Mouse (Mus musculus): Measurements from ENCODE around the gene Zfp512. TPM values are rescaled to one million over a fixed set of nuclear protein-coding genes. Genes with fewer than 3 reads are reported as not detected.
"Not testable (repeated sequence)": the region's sequence is repeated elsewhere in the genome, so short reads cannot be mapped to it uniquely, and the experiment has no call there.

Gene Zfp512
- polyA plus RNA-seq (2021) = 15.8 TPM

DNA sequence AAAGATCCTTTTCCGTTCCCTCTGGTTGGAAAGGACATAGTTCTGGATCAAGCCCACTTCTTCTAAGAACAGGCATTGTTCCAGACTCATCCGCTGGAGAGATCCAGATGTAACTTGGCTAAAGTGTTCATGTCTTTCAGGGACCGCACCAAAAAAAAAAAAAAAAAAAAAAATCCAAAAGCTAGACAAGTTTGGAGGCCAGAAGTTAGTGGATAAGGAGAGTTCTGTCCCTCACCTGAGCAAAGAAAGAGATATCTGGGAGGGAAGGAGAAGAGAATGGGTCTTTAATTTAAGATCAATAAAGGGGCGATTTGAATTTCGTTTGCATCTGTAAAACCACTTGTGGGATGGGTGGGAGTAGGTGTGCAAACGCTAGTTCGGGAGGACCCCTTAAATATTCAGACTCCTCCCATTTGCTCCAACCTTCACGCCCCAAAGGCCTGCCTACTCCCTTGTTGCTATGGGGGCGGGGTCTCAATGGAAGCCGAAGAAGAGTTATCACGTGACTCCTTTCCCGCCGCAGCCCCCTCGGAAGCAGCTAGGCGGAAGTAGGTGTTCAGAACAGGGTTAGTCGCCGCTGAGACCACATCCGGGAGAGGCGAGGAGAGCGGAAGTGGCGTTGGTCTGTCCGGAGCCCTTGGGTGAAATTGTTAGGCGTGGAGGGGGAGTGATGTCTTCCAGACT lies at the start of gene Zfp512:
TSS of gene Zfp512 (plus strand) at position 554 of the 684 bp plus-strand sequence.
- in situ Hi-C loops (cut with MboI; ENCODE audit: low pct_unique_long_range_greater_than_20kb) = no loop called here
- H3K27me3 ChIP-seq = peaks cover 5% of the 10 kb centered on the region
- DNase-seq (ENCODE audit: low read depth, low spot score) (peak; percentile 43), ATAC-seq (peak; percentile 74)
- POLR2A ChIA-PET = interaction anchor here (0.6 to 0.7 kb wide), 4 partner anchors 16 to 1639 kb away, joined by 3 to 7 read pairs (median 4); no protein-coding TSS in a partner anchor
- TF ChIP-seq CTCF (IDR thresholded peaks at IDR 0.05) = no peak
- CTCF ChIA-PET = interaction anchor here (2.5 kb wide), 1 partner anchor 18 kb away, joined by 11 read pairs; no protein-coding TSS in a partner anchor

DNA sequence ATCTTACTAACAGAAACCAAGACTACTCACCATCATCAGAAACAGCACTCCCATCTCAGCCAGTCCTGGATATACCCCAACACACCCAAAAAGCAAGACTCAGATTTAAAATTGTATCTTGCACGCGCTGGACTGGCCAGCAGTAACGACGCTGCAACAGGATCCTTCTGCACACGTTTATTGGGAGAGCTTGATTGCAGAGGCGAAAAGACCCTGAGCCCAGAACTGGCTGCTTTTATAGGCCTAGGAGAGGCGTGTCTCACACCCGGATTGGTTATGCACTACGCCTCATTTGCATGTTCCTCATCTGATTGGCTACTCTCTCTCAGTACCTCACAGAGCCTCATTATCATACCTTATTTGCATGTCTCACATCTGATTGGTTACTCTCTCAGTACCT lies 17.5 kb upstream of the Zfp512 start:
- DNase-seq (ENCODE audit: low read depth, low spot score); CTCF ChIA-PET; H3K27me3 ChIP-seq; in situ Hi-C loops (cut with MboI; ENCODE audit: low pct_unique_long_range_greater_than_20kb); ATAC-seq; POLR2A ChIA-PET: not testable (repeated sequence)

DNA sequence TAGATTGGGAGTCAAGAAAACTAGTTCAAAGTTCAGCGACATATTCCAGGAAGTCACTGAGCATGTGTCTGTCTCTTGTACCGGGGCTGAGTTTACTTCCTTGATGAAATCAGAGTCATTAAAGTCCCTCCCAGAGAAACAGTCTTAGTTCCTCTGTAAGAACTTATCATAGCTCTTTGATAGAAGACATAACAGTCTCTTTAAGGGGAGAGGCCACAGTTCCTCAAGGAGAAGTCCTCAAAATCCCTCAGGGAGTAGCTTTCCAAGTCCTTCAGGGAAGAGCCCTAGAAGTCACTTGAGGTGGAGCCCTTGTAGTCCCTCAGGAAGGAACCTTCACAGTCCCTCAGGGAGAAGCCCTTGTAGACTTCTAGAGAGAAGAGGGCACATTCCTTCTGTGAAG lies 895 bp upstream of the Zfp512 start:
- ATAC-seq = no peak
- CTCF ChIA-PET = no interaction called here
- H3K27me3 ChIP-seq = peaks cover 5% of the 10 kb centered on the region
- POLR2A ChIA-PET = no interaction called here
- no peak for DNase-seq (ENCODE audit: low read depth, low spot score)
- in situ Hi-C loops (cut with MboI; ENCODE audit: low pct_unique_long_range_greater_than_20kb) = no loop called here
- no peak for TF ChIP-seq CTCF (IDR thresholded peaks at IDR 0.05)

DNA sequence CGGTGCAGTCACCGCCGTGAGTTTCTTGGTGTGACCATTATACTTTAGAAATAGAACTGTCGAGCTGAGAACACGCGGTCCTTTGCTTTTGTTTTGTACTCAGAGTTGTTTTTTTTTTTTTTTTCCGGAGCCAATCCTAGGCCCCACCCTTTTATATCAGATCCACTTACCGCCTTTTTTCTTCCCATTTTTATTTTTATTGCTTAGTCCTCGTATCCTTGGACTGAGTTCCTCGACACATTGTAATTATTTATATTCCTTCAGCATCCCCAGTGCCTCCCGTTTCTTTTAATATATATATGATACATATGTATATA lies 289 bp downstream of the Zfp512 start:
- in situ Hi-C loops (cut with MboI; ENCODE audit: low pct_unique_long_range_greater_than_20kb) = no loop called here
- ATAC-seq (no peak), DNase-seq (ENCODE audit: low read depth, low spot score) (no peak)
- POLR2A ChIA-PET = interaction anchor here (0.7 kb wide), 1 partner anchor 1639 kb away, joined by 7 read pairs; no protein-coding TSS in a partner anchor
- CTCF ChIA-PET = interaction anchor here (2.5 kb wide), 1 partner anchor 18 kb away, joined by 11 read pairs; no protein-coding TSS in a partner anchor
- no peak for TF ChIP-seq CTCF (IDR thresholded peaks at IDR 0.05)
- peaks cover 5% of the 10 kb centered on the region for H3K27me3 ChIP-seq

DNA sequence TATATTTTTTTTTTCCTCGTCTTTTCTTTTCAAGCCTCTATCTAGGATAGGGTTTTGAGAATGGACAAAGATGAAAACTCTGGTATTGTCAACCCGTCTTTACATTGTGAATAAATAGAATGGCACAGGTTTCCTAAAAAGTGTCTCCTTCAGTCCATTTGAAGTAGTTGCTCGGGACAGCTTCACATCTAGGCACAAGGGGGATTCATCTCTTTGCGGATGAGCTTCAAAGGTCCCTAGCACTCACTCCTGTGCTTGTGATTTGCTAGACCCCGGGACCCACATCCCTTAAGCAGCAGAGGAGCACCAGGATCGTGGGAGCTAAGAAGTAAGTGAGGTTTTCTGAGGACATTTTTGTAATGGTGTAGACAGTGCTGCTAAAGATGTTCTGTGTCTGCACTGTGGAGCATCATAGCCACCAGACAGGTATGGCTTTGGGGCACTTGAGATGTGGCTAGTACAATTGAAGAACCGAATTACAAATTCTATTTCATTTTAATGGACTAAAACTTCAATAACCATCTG lies 717 bp downstream of the Zfp512 start:
- ChIA-PET POLR2A (no interaction called here), CTCF (interaction anchor here (2.5 kb wide), 1 partner anchor 17 kb away, joined by 11 read pairs; no protein-coding TSS in a partner anchor)
- ATAC-seq = no peak
- in situ Hi-C loops (cut with MboI; ENCODE audit: low pct_unique_long_range_greater_than_20kb) = no loop called here
- no peak for DNase-seq (ENCODE audit: low read depth, low spot score)
- TF ChIP-seq CTCF (IDR thresholded peaks at IDR 0.05) = no peak
- H3K27me3 ChIP-seq = peaks cover 5% of the 10 kb centered on the region

DNA sequence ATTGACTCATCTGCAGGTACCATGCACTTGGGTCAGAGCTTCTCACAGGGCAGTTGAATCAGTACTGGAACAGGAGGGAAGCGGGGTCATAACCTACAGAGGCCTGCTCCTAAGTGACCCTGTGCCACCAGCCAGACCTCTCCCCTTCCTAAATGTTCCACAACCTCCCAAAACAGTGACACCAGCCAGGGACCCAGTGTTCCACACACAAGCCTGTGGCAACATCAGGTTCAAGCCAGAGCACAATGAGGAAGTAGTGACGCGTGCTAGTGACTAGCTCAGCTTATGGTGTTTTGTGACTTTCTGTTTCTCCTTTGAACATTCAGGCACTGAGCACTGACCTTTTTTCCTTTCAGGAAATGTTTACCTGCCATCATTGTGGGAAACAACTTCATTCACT lies 15.6 kb downstream of the Zfp512 start:
- ChIA-PET CTCF (interaction anchor here (7.0 kb wide), 1 partner anchor 12 kb away, joined by 39 read pairs; no protein-coding TSS in a partner anchor), POLR2A (interaction anchor here (0.6 to 1.1 kb wide), 2 partner anchors 16 to 308 kb away, joined by 3 to 4 read pairs; partner anchors contain the start of gene Zfp512)
- no peak for TF ChIP-seq CTCF (IDR thresholded peaks at IDR 0.05)
- no peaks in the 10 kb centered on the region for H3K27me3 ChIP-seq
- DNase-seq (ENCODE audit: low read depth, low spot score) (no peak), ATAC-seq (no peak)
- in situ Hi-C loops (cut with MboI; ENCODE audit: low pct_unique_long_range_greater_than_20kb) = no loop called here

DNA sequence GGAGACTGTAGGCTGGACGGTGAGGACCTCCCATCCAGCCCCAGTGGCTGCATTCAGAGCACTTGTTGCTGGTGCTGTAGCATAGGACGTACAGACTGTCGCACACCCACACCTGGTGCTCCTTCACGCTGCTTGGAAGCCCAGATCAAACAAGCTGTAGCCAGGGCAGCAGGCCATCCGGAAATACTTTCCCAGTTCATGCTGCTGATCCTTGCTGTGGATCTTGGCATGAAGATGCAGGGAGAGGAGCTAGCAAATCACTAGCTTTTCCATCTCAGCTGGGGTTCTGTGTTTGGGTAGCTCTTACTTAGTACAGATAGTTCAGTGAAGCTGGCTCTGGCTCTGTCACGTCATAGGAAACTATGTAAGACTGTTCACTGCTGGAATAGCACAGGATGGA lies 17.5 kb downstream of the Zfp512 start:
- no peak for TF ChIP-seq CTCF (IDR thresholded peaks at IDR 0.05)
- in situ Hi-C loops (cut with MboI; ENCODE audit: low pct_unique_long_range_greater_than_20kb) = no loop called here
- ChIA-PET CTCF (interaction anchor here (3.2 to 7.0 kb wide), 2 partner anchors 10 to 16 kb away, joined by 11 to 39 read pairs; partner anchors contain the start of gene Zfp512), POLR2A (interaction anchor here (0.6 kb wide), 1 partner anchor 1048 kb away, joined by 4 read pairs; no protein-coding TSS in a partner anchor)
- ATAC-seq = no peak
- DNase-seq (ENCODE audit: low read depth, low spot score) = no peak
- no peaks in the 10 kb centered on the region for H3K27me3 ChIP-seq

DNA sequence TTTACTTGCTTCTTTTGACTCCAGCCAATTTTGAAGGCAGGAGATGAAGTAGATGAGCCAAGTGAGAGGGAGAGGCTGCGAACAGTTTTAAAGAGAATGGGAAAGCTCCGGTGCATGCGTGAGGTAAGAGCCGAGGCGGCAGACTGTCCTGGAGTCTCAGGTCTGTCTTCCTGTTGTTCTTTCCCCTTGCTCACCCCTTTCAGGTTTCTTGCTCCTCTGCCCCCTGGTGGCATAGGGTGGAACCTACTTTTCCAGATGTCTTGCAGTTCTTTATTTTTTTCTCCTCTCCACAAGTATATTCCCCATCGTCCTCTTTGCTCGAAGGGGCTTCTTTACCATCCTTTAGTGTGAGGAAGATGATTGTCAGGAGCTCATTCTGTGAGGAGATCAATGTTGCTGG lies 18.1 kb downstream of the Zfp512 start:
- in situ Hi-C loops (cut with MboI; ENCODE audit: low pct_unique_long_range_greater_than_20kb) = no loop called here
- peak; percentile 81 for TF ChIP-seq CTCF (IDR thresholded peaks at IDR 0.05)
- ChIA-PET POLR2A (no interaction called here), CTCF (interaction anchor here (3.2 to 7.0 kb wide), 2 partner anchors 10 to 17 kb away, joined by 11 to 39 read pairs; partner anchors contain the start of gene Zfp512)
- no peaks in the 10 kb centered on the region for H3K27me3 ChIP-seq
- DNase-seq (ENCODE audit: low read depth, low spot score) = no peak
- no peak for ATAC-seq

DNA sequence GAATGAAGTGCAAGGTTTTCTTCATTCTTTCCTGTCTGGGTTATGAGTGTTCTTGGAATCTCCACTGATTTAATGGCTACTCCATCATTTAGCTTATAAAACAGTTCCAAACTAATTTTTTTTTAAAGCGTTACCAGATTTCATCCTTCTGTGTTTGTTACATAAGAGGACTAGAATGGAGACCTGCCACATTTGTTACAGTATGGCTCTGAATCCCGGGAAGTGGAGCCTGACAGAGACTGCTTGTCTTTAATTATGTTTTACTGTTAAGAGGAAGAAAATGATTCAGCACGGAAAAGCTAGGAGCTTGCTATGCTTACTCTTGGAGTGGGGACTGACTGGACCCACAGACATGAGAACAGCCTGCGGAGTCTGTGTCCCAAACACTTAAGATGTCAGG lies 28.3 kb downstream of the Zfp512 start:
- H3K27me3 ChIP-seq = no peaks in the 10 kb centered on the region
- ChIA-PET POLR2A (interaction anchor here (0.6 kb wide), 1 partner anchor 1100 kb away, joined by 3 read pairs; no protein-coding TSS in a partner anchor), CTCF (interaction anchor here (6.4 kb wide), 1 partner anchor 12 kb away, joined by 39 read pairs; no protein-coding TSS in a partner anchor)
- no peak for ATAC-seq
- no peak for TF ChIP-seq CTCF (IDR thresholded peaks at IDR 0.05)
- DNase-seq (ENCODE audit: low read depth, low spot score) = no peak
- in situ Hi-C loops (cut with MboI; ENCODE audit: low pct_unique_long_range_greater_than_20kb) = no loop called here

DNA sequence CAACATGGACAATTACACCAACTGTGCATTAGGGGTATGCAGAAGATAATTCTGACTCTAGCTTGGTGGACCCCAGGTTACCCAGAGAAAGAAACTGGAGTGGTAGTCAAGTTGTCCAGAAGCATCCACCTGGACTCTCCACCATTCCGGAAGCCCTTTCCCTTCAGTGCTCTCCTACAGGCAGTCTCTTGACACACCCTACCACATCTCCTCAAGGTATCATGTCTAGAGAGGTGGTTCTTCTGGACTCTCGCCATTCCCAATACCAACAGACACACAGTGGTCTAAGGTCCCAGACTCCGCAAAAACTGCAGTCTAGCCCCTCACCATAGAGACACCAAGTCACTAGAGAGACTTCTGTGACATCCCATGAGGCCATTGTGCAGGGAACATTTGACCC lies 33.2 kb downstream of the Zfp512 start, which contains the start of gene 4930548H24Rik:
TSS of gene 4930548H24Rik (plus strand) at position 301 of the 400 bp plus-strand sequence.
- no peak for TF ChIP-seq CTCF (IDR thresholded peaks at IDR 0.05)
- no peak for DNase-seq (ENCODE audit: low read depth, low spot score)
- H3K27me3 ChIP-seq = peaks cover 8% of the 10 kb centered on the region
- ChIA-PET POLR2A (no interaction called here), CTCF (no interaction called here)
- in situ Hi-C loops (cut with MboI; ENCODE audit: low pct_unique_long_range_greater_than_20kb) = no loop called here
- ATAC-seq = no peak

DNA sequence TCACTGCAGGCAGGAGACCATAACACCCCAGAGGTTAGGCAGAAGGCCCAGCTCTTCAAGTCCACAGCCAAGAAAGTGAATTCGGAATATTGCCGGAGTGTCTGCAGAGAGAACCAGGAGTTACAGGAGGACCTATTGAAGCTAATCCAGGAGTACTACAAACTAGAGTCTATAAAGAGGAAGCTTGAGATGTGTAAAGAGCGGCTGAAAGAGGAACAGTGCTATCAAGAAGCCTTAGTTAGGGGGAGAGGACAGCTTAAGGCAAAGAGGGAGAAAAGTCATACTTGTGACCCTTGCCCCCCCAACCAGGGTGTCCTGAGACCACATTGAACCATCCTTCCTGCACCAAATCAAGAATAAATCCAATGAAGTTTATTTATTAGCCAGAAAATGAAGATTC lies 35.7 kb downstream of the Zfp512 start:
- ChIA-PET POLR2A (interaction anchor here (0.7 kb wide), 1 partner anchor 9 kb away, joined by 3 read pairs; no protein-coding TSS in a partner anchor), CTCF (no interaction called here)
- in situ Hi-C loops (cut with MboI; ENCODE audit: low pct_unique_long_range_greater_than_20kb) = no loop called here
- DNase-seq (ENCODE audit: low read depth, low spot score) = no peak
- TF ChIP-seq CTCF (IDR thresholded peaks at IDR 0.05) = no peak
- peaks cover 17% of the 10 kb centered on the region for H3K27me3 ChIP-seq
- no peak for ATAC-seq

Data from Patski (cell line).